Mouse (Mus musculus): ENCODE data around the gene Rara.

DNA sequence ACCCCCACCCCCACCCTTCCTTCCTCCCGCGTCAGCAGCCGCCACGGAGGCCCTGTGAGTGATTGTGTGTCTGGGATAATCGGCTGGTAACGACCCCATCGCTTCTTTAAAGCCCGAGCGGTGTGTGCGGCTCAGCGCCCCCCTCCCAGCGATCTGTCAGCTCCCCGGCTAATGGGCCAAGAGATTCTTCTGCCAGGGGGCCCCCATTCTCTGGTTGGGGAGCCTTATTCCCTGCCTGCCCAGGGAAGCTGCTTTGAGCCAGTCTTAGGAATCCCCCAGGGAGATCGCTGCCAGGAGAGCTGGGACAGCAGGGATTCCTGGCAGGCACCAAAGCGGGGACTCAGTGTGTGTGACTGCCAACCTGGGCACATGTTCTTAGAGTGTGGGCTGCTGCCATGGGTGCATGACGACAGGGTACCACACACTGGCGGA is 41.9 kb downstream of the Rara start:
- TF ChIP-seq POLR2A (IDR thresholded peaks at IDR 0.05; ENCODE audit: extremely low read depth, insufficient read depth, low read length): no peak
- TF ChIP-seq CTCF (IDR thresholded peaks at IDR 0.05; ENCODE audit: extremely low read depth, insufficient read depth, low read length): no peak
